Mouse (Mus musculus): ENCODE data around the gene Trmt10a. TPM values are rescaled to one million over a fixed set of nuclear protein-coding genes. Genes with fewer than 3 reads are reported as not detected.

Gene Trmt10a
- total RNA-seq, 1 experiment = 16.2 TPM

GRCm38 (mm10) chr3:138148811-138149210 is 5.6 kb downstream of the Trmt10a start:
- Histone ChIP-seq H3K9ac (ENCODE audit: insufficient read depth, low read depth, low read length, poor library complexity, severe bottlenecking) (no peak overlapping the region), H3K4me1 (ENCODE audit: control insufficient read depth in 2 of 2, insufficient read depth in 2 of 2, low read length in 2 of 2, poor library complexity in 1 of 2) (no peaks in the 10 kb centered on the region; a peak in 2 of 4 replicates), H3K36me3 (ENCODE audit: control insufficient read depth, insufficient read depth, low read length, poor library complexity, severe bottlenecking) (peaks cover 16% of the 10 kb centered on the region), H3K27ac (ENCODE audit: insufficient read depth, low read depth, low read length, poor library complexity, severe bottlenecking) (no peak overlapping the region), H3K4me3 (ENCODE audit: insufficient read depth in 1 of 2, low read depth in 1 of 2, low read length in 2 of 2, poor library complexity in 1 of 2, severe bottlenecking in 1 of 2) (no peak overlapping the region), H3K9me3 (ENCODE audit: control insufficient read depth, insufficient read depth, low read depth, low read length) (no peaks in the 10 kb centered on the region)
- TF ChIP-seq ZC3H11A (IDR thresholded peaks at IDR 0.05; ENCODE audit: borderline replicate concordance, low read depth, low read length) = no peak
- in situ Hi-C loops (cut with MboI; ENCODE audit: low sequenced_read_pairs in 2 of 2, unreplicated experiment in 2 of 2) = loop anchor here (10.0 to 25.0 kb wide), 2 partner anchors 362 to 374 kb away; no protein-coding TSS in a partner anchor
- no peak for DNase-seq (ENCODE audit: low read depth, low spot score)

- no peak for DNase-seq (ENCODE audit: low read depth, low spot score)
- Histone ChIP-seq H3K9ac (ENCODE audit: insufficient read depth, low read depth, low read length, poor library complexity, severe bottlenecking) (no peak overlapping the region), H3K36me3 (ENCODE audit: control insufficient read depth, insufficient read depth, low read length, poor library complexity, severe bottlenecking) (peaks cover 16% of the 10 kb centered on the region), H3K27ac (ENCODE audit: insufficient read depth, low read depth, low read length, poor library complexity, severe bottlenecking) (no peak overlapping the region), H3K9me3 (ENCODE audit: control insufficient read depth, insufficient read depth, low read depth, low read length) (no peaks in the 10 kb centered on the region), H3K4me1 (ENCODE audit: control insufficient read depth in 2 of 2, insufficient read depth in 2 of 2, low read length in 2 of 2, poor library complexity in 1 of 2) (peaks cover 0 to 2% of the 10 kb centered on the region in 2 experiments; a peak in 1 of 4 replicates), H3K4me3 (ENCODE audit: insufficient read depth in 1 of 2, low read depth in 1 of 2, low read length in 2 of 2, poor library complexity in 1 of 2, severe bottlenecking in 1 of 2) (no peak overlapping the region)
- no peak for TF ChIP-seq MAFK (IDR thresholded peaks at IDR 0.05; ENCODE audit: insufficient read depth, low read depth, low read length)
- peak; percentile 63; the same call in 1 of the 2 replicates for TF ChIP-seq HCFC1 (IDR thresholded peaks at IDR 0.05; ENCODE audit: borderline replicate concordance, insufficient read depth, low read length)
- in situ Hi-C loops (cut with MboI; ENCODE audit: low sequenced_read_pairs in 2 of 2, unreplicated experiment in 2 of 2) = no loop called here
These were observed 11.8 kb downstream of the Trmt10a start for GRCm38 (mm10) chr3:138155062-138155461.

DNA sequence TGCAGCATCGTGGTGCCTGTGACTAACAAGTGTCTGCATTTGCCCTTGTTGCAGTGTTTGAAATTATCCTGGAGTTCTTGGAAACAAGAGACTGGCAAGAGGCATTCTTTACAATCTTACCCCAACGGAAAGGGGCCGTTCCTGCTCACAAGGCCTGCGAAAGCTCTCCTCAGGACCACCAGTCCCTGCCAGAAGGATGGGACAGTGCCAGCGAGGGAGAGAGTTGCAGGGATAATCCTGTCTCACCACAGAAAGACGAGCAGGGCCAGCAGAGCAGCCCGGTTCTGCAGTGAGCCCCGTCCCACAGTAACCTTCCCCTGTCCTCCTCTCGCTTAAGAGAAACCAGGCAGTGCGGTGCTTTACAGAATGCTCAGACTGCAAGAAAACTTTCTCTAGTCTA is 13.4 kb downstream of the Trmt10a start:
- in situ Hi-C loops (cut with MboI; ENCODE audit: low sequenced_read_pairs in 2 of 2, unreplicated experiment in 2 of 2) = no loop called here
- Histone ChIP-seq H3K27ac (ENCODE audit: insufficient read depth, low read depth, low read length, poor library complexity, severe bottlenecking) (no peak overlapping the region), H3K4me3 (ENCODE audit: insufficient read depth in 1 of 2, low read depth in 1 of 2, low read length in 2 of 2, poor library complexity in 1 of 2, severe bottlenecking in 1 of 2) (no peak overlapping the region), H3K9ac (ENCODE audit: insufficient read depth, low read depth, low read length, poor library complexity, severe bottlenecking) (no peak overlapping the region), H3K9me3 (ENCODE audit: control insufficient read depth, insufficient read depth, low read depth, low read length) (no peaks in the 10 kb centered on the region), H3K36me3 (ENCODE audit: control insufficient read depth, insufficient read depth, low read length, poor library complexity, severe bottlenecking) (peaks cover 13% of the 10 kb centered on the region), H3K4me1 (ENCODE audit: control insufficient read depth in 2 of 2, insufficient read depth in 2 of 2, low read length in 2 of 2, poor library complexity in 1 of 2) (peaks cover 0 to 5% of the 10 kb centered on the region in 2 experiments; a peak in 1 of 4 replicates)
- TF ChIP-seq ZNF384 (IDR thresholded peaks at IDR 0.05; ENCODE audit: low read depth, low read length) (no peak), MAFK (IDR thresholded peaks at IDR 0.05; ENCODE audit: insufficient read depth, low read depth, low read length) (no peak), HCFC1 (IDR thresholded peaks at IDR 0.05; ENCODE audit: borderline replicate concordance, insufficient read depth, low read length) (no peak), ZC3H11A (IDR thresholded peaks at IDR 0.05; ENCODE audit: borderline replicate concordance, low read depth, low read length) (no peak)
- no peak for DNase-seq (ENCODE audit: low read depth, low spot score)

DNA sequence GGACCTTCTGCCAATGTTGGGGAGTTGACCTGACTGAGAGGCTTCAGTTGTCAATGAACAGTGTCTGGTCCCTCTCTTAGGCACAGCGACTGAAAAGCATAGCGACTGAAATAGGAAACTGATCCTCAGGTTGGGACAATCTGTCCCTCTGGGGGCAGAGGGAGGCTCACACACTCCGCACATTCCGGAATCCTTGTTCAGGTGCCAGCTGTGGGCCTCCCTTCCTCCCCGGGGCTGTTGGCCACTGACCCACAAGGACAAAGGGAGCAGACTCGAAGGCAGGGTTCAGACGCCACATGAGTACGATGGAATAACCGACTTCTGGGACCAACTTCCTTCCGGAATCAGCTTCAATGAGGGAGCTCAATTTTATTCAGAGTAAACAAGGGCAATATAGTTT is 18.4 kb downstream of the Trmt10a start:
- Histone ChIP-seq H3K9me3 (ENCODE audit: control insufficient read depth, insufficient read depth, low read depth, low read length) (no peaks in the 10 kb centered on the region), H3K36me3 (ENCODE audit: control insufficient read depth, insufficient read depth, low read length, poor library complexity, severe bottlenecking) (peaks cover 2% of the 10 kb centered on the region), H3K4me1 (ENCODE audit: control insufficient read depth in 2 of 2, insufficient read depth in 2 of 2, low read length in 2 of 2, poor library complexity in 1 of 2) (peaks cover 0 to 5% of the 10 kb centered on the region in 2 experiments; a peak in 1 of 4 replicates), H3K4me3 (ENCODE audit: insufficient read depth in 1 of 2, low read depth in 1 of 2, low read length in 2 of 2, poor library complexity in 1 of 2, severe bottlenecking in 1 of 2) (no peak overlapping the region), H3K9ac (ENCODE audit: insufficient read depth, low read depth, low read length, poor library complexity, severe bottlenecking) (no peak overlapping the region), H3K27ac (ENCODE audit: insufficient read depth, low read depth, low read length, poor library complexity, severe bottlenecking) (no peak overlapping the region)
- in situ Hi-C loops (cut with MboI; ENCODE audit: low sequenced_read_pairs in 2 of 2, unreplicated experiment in 2 of 2) = no loop called here
- DNase-seq (ENCODE audit: low read depth, low spot score) = no peak
- no peak for TF ChIP-seq CHD2 (IDR thresholded peaks at IDR 0.05; ENCODE audit: low read depth, low read length)
- no peak for TF ChIP-seq ZNF384 (IDR thresholded peaks at IDR 0.05; ENCODE audit: low read depth, low read length)
- no peak for TF ChIP-seq MAFK (IDR thresholded peaks at IDR 0.05; ENCODE audit: insufficient read depth, low read depth, low read length)
- TF ChIP-seq ZC3H11A (IDR thresholded peaks at IDR 0.05; ENCODE audit: borderline replicate concordance, low read depth, low read length) = no peak
- TF ChIP-seq HCFC1 (IDR thresholded peaks at IDR 0.05; ENCODE audit: borderline replicate concordance, insufficient read depth, low read length) = no peak

GRCm38 (mm10) chr3:138162553-138163183 is 19.4 kb downstream of the Trmt10a start:
- TF ChIP-seq CHD2 (IDR thresholded peaks at IDR 0.05; ENCODE audit: low read depth, low read length) (no peak), ZNF384 (IDR thresholded peaks at IDR 0.05; ENCODE audit: low read depth, low read length) (no peak), MAFK (IDR thresholded peaks at IDR 0.05; ENCODE audit: insufficient read depth, low read depth, low read length) (no peak), HCFC1 (IDR thresholded peaks at IDR 0.05; ENCODE audit: borderline replicate concordance, insufficient read depth, low read length) (no peak), ZC3H11A (IDR thresholded peaks at IDR 0.05; ENCODE audit: borderline replicate concordance, low read depth, low read length) (no peak)
- Histone ChIP-seq H3K4me3 (ENCODE audit: insufficient read depth in 1 of 2, low read depth in 1 of 2, low read length in 2 of 2, poor library complexity in 1 of 2, severe bottlenecking in 1 of 2) (no peak overlapping the region), H3K4me1 (ENCODE audit: control insufficient read depth in 2 of 2, insufficient read depth in 2 of 2, low read length in 2 of 2, poor library complexity in 1 of 2) (peaks cover 0 to 5% of the 10 kb centered on the region in 2 experiments; a peak in 1 of 4 replicates), H3K36me3 (ENCODE audit: control insufficient read depth, insufficient read depth, low read length, poor library complexity, severe bottlenecking) (no peaks in the 10 kb centered on the region), H3K9me3 (ENCODE audit: control insufficient read depth, insufficient read depth, low read depth, low read length) (no peaks in the 10 kb centered on the region), H3K27ac (ENCODE audit: insufficient read depth, low read depth, low read length, poor library complexity, severe bottlenecking) (no peak overlapping the region), H3K9ac (ENCODE audit: insufficient read depth, low read depth, low read length, poor library complexity, severe bottlenecking) (no peak overlapping the region)
- in situ Hi-C loops (cut with MboI; ENCODE audit: low sequenced_read_pairs in 2 of 2, unreplicated experiment in 2 of 2) = no loop called here
- no peak for DNase-seq (ENCODE audit: low read depth, low spot score)
